Mouse (Mus musculus): ENCODE data around the gene Txnrd2. TPM values are rescaled to one million over a fixed set of nuclear protein-coding genes. Genes with fewer than 3 reads are reported as not detected.
A peak's percentile ranks its signal among the peaks of the same experiment; 100 is the strongest.

Txnrd2 gene
- polyA plus RNA-seq, 1 experiment = 21.3 TPM

DNA sequence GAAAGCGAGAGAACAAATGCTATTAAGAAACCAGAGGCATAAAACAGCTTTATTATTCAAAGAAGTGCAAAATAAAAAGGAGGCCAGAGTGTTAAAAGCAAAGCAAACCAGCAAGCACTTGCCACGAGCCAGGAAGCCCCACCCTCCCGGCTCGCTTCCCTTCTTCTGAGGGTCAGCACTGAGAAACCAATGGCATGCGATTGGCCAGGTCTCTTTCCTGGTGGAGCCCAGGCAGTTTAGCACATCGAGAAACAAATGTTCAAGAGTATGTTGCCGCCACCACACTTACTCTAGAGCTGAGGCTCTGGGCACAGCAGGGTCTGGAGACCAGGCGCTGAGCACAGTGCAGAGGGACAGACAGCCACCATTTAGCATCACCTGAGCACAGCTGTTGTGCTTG, 36.4 kb downstream of the Txnrd2 start:
- Histone ChIP-seq H3K4me2 (ENCODE audit: low read depth) (no peak overlapping the region), H3K4me3 (no peak overlapping the region), H3K79me2 (ENCODE audit: control insufficient read depth, insufficient read depth) (no peaks in the 10 kb centered on the region), H3ac (ENCODE audit: control insufficient read depth, insufficient read length) (no peak overlapping the region), H3K36me3 (ENCODE audit: control insufficient read depth, insufficient read depth) (no peaks in the 10 kb centered on the region), H3K27me3 (ENCODE audit: control insufficient read depth, insufficient read depth, insufficient read length) (no peaks in the 10 kb centered on the region)
- no peak for TF ChIP-seq TCF12 (IDR thresholded peaks at IDR 0.05; ENCODE audit: insufficient read depth, poor library complexity, severe bottlenecking)
- no peak for TF ChIP-seq MAX (IDR thresholded peaks at IDR 0.05; ENCODE audit: low read depth)
- no peak for TF ChIP-seq REST (IDR thresholded peaks at IDR 0.05; ENCODE audit: insufficient read depth, insufficient read length)
- no peak for TF ChIP-seq CEBPB (IDR thresholded peaks at IDR 0.05; ENCODE audit: insufficient read depth, poor library complexity, severe bottlenecking)
- no peak for TF ChIP-seq MYOD1 (IDR thresholded peaks at IDR 0.05; ENCODE audit: control insufficient read depth in 1 of 3, insufficient read length in 2 of 3, low read depth in 2 of 3)
- no peak for TF ChIP-seq TCF3 (IDR thresholded peaks at IDR 0.05; ENCODE audit: insufficient read length, low read depth)
- TF ChIP-seq SRF (IDR thresholded peaks at IDR 0.05; ENCODE audit: control insufficient read depth, insufficient read length, low read depth) = no peak
- TF ChIP-seq MYOG (IDR thresholded peaks at IDR 0.05; ENCODE audit: control insufficient read depth in 1 of 3, insufficient read depth in 1 of 3, insufficient read length in 2 of 3, low read depth in 2 of 3) = no peak
- no peak for TF ChIP-seq POLR2AphosphoS2 (IDR thresholded peaks at IDR 0.05; ENCODE audit: insufficient read length, low read depth)
- TF ChIP-seq E2F4 (IDR thresholded peaks at IDR 0.05; ENCODE audit: insufficient read depth) = no peak
- no peak for TF ChIP-seq POLR2A (IDR thresholded peaks at IDR 0.05; ENCODE audit: insufficient read length, low read depth)
- TF ChIP-seq USF1 (IDR thresholded peaks at IDR 0.05; ENCODE audit: low read depth) = no peak

- Histone ChIP-seq H3K79me2 (ENCODE audit: control insufficient read depth, insufficient read depth) (no peaks in the 10 kb centered on the region), H3K4me2 (ENCODE audit: low read depth) (peak overlapping the region; percentile 1), H3K27me3 (ENCODE audit: control insufficient read depth, insufficient read depth, insufficient read length) (no peaks in the 10 kb centered on the region), H3K4me3 (no peak overlapping the region), H3ac (ENCODE audit: control insufficient read depth, insufficient read length) (no peak overlapping the region), H3K36me3 (ENCODE audit: control insufficient read depth, insufficient read depth) (no peaks in the 10 kb centered on the region)
- TF ChIP-seq MAX (IDR thresholded peaks at IDR 0.05; ENCODE audit: low read depth) = no peak
- peak in 1 of 3 experiments; percentile 20 for TF ChIP-seq MYOD1 (IDR thresholded peaks at IDR 0.05; ENCODE audit: control insufficient read depth in 1 of 3, insufficient read length in 2 of 3, low read depth in 2 of 3)
- TF ChIP-seq CEBPB (IDR thresholded peaks at IDR 0.05; ENCODE audit: insufficient read depth, poor library complexity, severe bottlenecking) = no peak
Measured at GRCm38 (mm10) chr16:18464271-18464670, 38.1 kb downstream of the Txnrd2 start.

- no peak overlapping the region for H3ac ChIP-seq (ENCODE audit: control insufficient read depth, insufficient read length)
- no peak overlapping the region for H3K4me2 ChIP-seq (ENCODE audit: low read depth)
- no peaks in the 10 kb centered on the region for H3K36me3 ChIP-seq (ENCODE audit: control insufficient read depth, insufficient read depth)
- H3K4me3 ChIP-seq = no peak overlapping the region
- H3K79me2 ChIP-seq (ENCODE audit: control insufficient read depth, insufficient read depth) = no peaks in the 10 kb centered on the region
- H3K27me3 ChIP-seq (ENCODE audit: control insufficient read depth, insufficient read depth, insufficient read length) = no peaks in the 10 kb centered on the region
- TF ChIP-seq CEBPB (IDR thresholded peaks at IDR 0.05; ENCODE audit: insufficient read depth, poor library complexity, severe bottlenecking) (no peak), MYOD1 (IDR thresholded peaks at IDR 0.05; ENCODE audit: control insufficient read depth in 1 of 3, insufficient read length in 2 of 3, low read depth in 2 of 3) (no peak), MAX (IDR thresholded peaks at IDR 0.05; ENCODE audit: low read depth) (no peak), USF1 (IDR thresholded peaks at IDR 0.05; ENCODE audit: low read depth) (no peak), SRF (IDR thresholded peaks at IDR 0.05; ENCODE audit: control insufficient read depth, insufficient read length, low read depth) (no peak), REST (IDR thresholded peaks at IDR 0.05; ENCODE audit: insufficient read depth, insufficient read length) (no peak), MYOG (IDR thresholded peaks at IDR 0.05; ENCODE audit: control insufficient read depth in 1 of 3, insufficient read depth in 1 of 3, insufficient read length in 2 of 3, low read depth in 2 of 3) (no peak), TCF12 (IDR thresholded peaks at IDR 0.05; ENCODE audit: insufficient read depth, poor library complexity, severe bottlenecking) (no peak), E2F4 (IDR thresholded peaks at IDR 0.05; ENCODE audit: insufficient read depth) (no peak), POLR2A (IDR thresholded peaks at IDR 0.05; ENCODE audit: insufficient read length, low read depth) (no peak), TCF3 (IDR thresholded peaks at IDR 0.05; ENCODE audit: insufficient read length, low read depth) (no peak), POLR2AphosphoS2 (IDR thresholded peaks at IDR 0.05; ENCODE audit: insufficient read length, low read depth) (no peak)
Measured at GRCm38 (mm10) chr16:18470829-18471228, 44.6 kb downstream of the Txnrd2 start.

GRCm38 (mm10) chr16:18471381-18471955, 45.3 kb downstream of the Txnrd2 start:
- no peak for TF ChIP-seq REST (IDR thresholded peaks at IDR 0.05; ENCODE audit: insufficient read depth, insufficient read length)
- no peak for TF ChIP-seq MYOD1 (IDR thresholded peaks at IDR 0.05; ENCODE audit: control insufficient read depth in 1 of 3, insufficient read length in 2 of 3, low read depth in 2 of 3)
- TF ChIP-seq SRF (IDR thresholded peaks at IDR 0.05; ENCODE audit: control insufficient read depth, insufficient read length, low read depth) = no peak
- TF ChIP-seq TCF3 (IDR thresholded peaks at IDR 0.05; ENCODE audit: insufficient read length, low read depth) = no peak
- TF ChIP-seq POLR2AphosphoS2 (IDR thresholded peaks at IDR 0.05; ENCODE audit: insufficient read length, low read depth) = no peak
- no peak for TF ChIP-seq USF1 (IDR thresholded peaks at IDR 0.05; ENCODE audit: low read depth)
- TF ChIP-seq MAX (IDR thresholded peaks at IDR 0.05; ENCODE audit: low read depth) = no peak
- no peak for TF ChIP-seq E2F4 (IDR thresholded peaks at IDR 0.05; ENCODE audit: insufficient read depth)
- TF ChIP-seq MYOG (IDR thresholded peaks at IDR 0.05; ENCODE audit: control insufficient read depth in 1 of 3, insufficient read depth in 1 of 3, insufficient read length in 2 of 3, low read depth in 2 of 3) = no peak
- TF ChIP-seq POLR2A (IDR thresholded peaks at IDR 0.05; ENCODE audit: insufficient read length, low read depth) = no peak
- TF ChIP-seq CEBPB (IDR thresholded peaks at IDR 0.05; ENCODE audit: insufficient read depth, poor library complexity, severe bottlenecking) = no peak
- TF ChIP-seq TCF12 (IDR thresholded peaks at IDR 0.05; ENCODE audit: insufficient read depth, poor library complexity, severe bottlenecking) = no peak
- Histone ChIP-seq H3K27me3 (ENCODE audit: control insufficient read depth, insufficient read depth, insufficient read length) (no peaks in the 10 kb centered on the region), H3K4me3 (no peak overlapping the region), H3K79me2 (ENCODE audit: control insufficient read depth, insufficient read depth) (no peaks in the 10 kb centered on the region), H3K36me3 (ENCODE audit: control insufficient read depth, insufficient read depth) (no peaks in the 10 kb centered on the region), H3K4me2 (ENCODE audit: low read depth) (no peak overlapping the region), H3ac (ENCODE audit: control insufficient read depth, insufficient read length) (no peak overlapping the region)

All from myocyte (in vitro differentiated cells).